Mouse (Mus musculus) layer of hippocampus, adult 8-10 months (tissue): ENCODE data around the gene Runx2. TPM values are rescaled to one million over a fixed set of nuclear protein-coding genes. Genes with fewer than 3 reads are reported as not detected.
A peak's percentile ranks its signal among the peaks of the same experiment; 100 is the strongest.

ENCODE experiments used
- DNase-seq, 2 experiments: peaks; one replicate each; pipeline ENCODE4 v3.0.0; 2022; ENCODE audit warnings: low spot score in 2 of 2
- total RNA-seq, 4 experiments: library from RNA; stranded (reverse); gene quantifications; 2 replicates each; pipeline ENCODE4 v1.2.4; 2022

The Runx2 gene
- total RNA-seq, 4 experiments from 2014 or later, result 13.2 to 17.8 (median 14.8) TPM

GRCm38 (mm10) chr17:44768522-44768921, 46.1 kb downstream of the Runx2 start:
- no peak for DNase-seq

- DNase-seq, result no peak
Observed at GRCm38 (mm10) chr17:44767375-44767774, 47.2 kb downstream of the Runx2 start.

- DNase-seq, result no peak
Observed at GRCm38 (mm10) chr17:44766975-44767374, 47.6 kb downstream of the Runx2 start.

- DNase-seq, result no peak
Observed at GRCm38 (mm10) chr17:44766318-44766717, 48.3 kb downstream of the Runx2 start.

- no peak for DNase-seq
Observed at GRCm38 (mm10) chr17:44745378-44745777, 69.2 kb downstream of the Runx2 start.

- no peak for DNase-seq
Observed at GRCm38 (mm10) chr17:44743780-44744179, 70.8 kb downstream of the Runx2 start.

GRCm38 (mm10) chr17:44742246-44742645, 72.4 kb downstream of the Runx2 start:
- no peak for DNase-seq

GRCm38 (mm10) chr17:44738121-44738637, 76.4 kb downstream of the Runx2 start:
- DNase-seq, result no peak

GRCm38 (mm10) chr17:44737275-44738120, 77.1 kb downstream of the Runx2 start:
- peak in 1 of 2 experiments; percentile 28 for DNase-seq

- peak in 1 of 2 experiments; percentile 58 for DNase-seq
Observed at GRCm38 (mm10) chr17:44735991-44736561, 78.5 kb downstream of the Runx2 start.

- no peak for DNase-seq
Observed at GRCm38 (mm10) chr17:44735223-44735990, 79.2 kb downstream of the Runx2 start.

- peak; percentile 38 to 44 for DNase-seq
Observed at GRCm38 (mm10) chr17:44734501-44735222, 79.9 kb downstream of the Runx2 start.

GRCm38 (mm10) chr17:44733544-44734310, 80.9 kb downstream of the Runx2 start:
- DNase-seq, result no peak

- no peak for DNase-seq
Observed at GRCm38 (mm10) chr17:44728464-44728863, 86.1 kb downstream of the Runx2 start.

- DNase-seq, result no peak
Observed at GRCm38 (mm10) chr17:44727675-44728074, 86.9 kb downstream of the Runx2 start.

- DNase-seq, result no peak
Observed at GRCm38 (mm10) chr17:44724805-44725480, 89.7 kb downstream of the Runx2 start.

- no peak for DNase-seq
Observed at GRCm38 (mm10) chr17:44724255-44724654, 90.3 kb downstream of the Runx2 start.

GRCm38 (mm10) chr17:44722103-44722792, 92.3 kb downstream of the Runx2 start:
- DNase-seq, result no peak

GRCm38 (mm10) chr17:44718591-44718990, 96.0 kb downstream of the Runx2 start:
- DNase-seq, result no peak
